Mouse (Mus musculus) MEL (cell line): ENCODE results near the gene Dpf3.

ENCODE experiments used
- CTCF ChIP-seq, 3 experiments: IDR thresholded peaks in 2 of 3; conservative IDR thresholded peaks in 1 of 3; 2 replicates each; pipeline ENCODE4 v1.5.1; 2011 to 2012; ENCODE audit warnings: low read length in 3 of 3, low read depth in 2 of 3, mild to moderate bottlenecking in 2 of 3, improper control_type of control experiment in 1 of 3, inconsistent platforms in 1 of 3, mixed read lengths in 1 of 3, moderate library complexity in 1 of 3; ENCODE audit not compliant: control insufficient read depth in 1 of 3, insufficient read depth in 1 of 3, poor library complexity in 1 of 3, severe bottlenecking in 1 of 3
- E2F4 ChIP-seq: IDR thresholded peaks from 2 replicates; pipeline ENCODE4 v1.6.1; 2011; ENCODE audit warnings: low read depth, low read length, improper control_type of control experiment, borderline replicate concordance
- EP300 ChIP-seq, 2 experiments: IDR thresholded peaks; 2 replicates each; pipeline ENCODE4 v1.6.1; 2011; ENCODE audit warnings: improper control_type of control experiment in 2 of 2, low read length in 2 of 2, low read depth in 1 of 2, mild to moderate bottlenecking in 1 of 2
- MAFK ChIP-seq: IDR thresholded peaks from 2 replicates; pipeline ENCODE4 v1.6.1; 2011; ENCODE audit warnings: low read depth, mild to moderate bottlenecking, low read length, improper control_type of control experiment, borderline replicate concordance
- MAX ChIP-seq: IDR thresholded peaks from 2 replicates; pipeline ENCODE4 v1.6.1; 2011; ENCODE audit warnings: low read length, improper control_type of control experiment
- MAZ ChIP-seq: IDR thresholded peaks from 2 replicates; pipeline ENCODE4 v1.6.1; 2012; ENCODE audit warnings: low read depth, mild to moderate bottlenecking, inconsistent platforms, low read length, improper control_type of control experiment
- POLR2A ChIP-seq, 2 experiments: IDR thresholded peaks; 2 replicates each; pipeline ENCODE4 v1.6.1; 2011 to 2012; ENCODE audit warnings: low read length in 2 of 2, mild to moderate bottlenecking in 2 of 2, control low read depth in 1 of 2, improper control_type of control experiment in 1 of 2, low read depth in 1 of 2, moderate library complexity in 1 of 2; ENCODE audit not compliant: control insufficient read depth in 1 of 2, insufficient read depth in 1 of 2, poor library complexity in 1 of 2
- TAL1 ChIP-seq: IDR thresholded peaks from 2 replicates; pipeline ENCODE4 v1.6.1; 2012; ENCODE audit warnings: mild to moderate bottlenecking, inconsistent platforms, low read length, moderate library complexity, mixed read lengths
- TCF12 ChIP-seq: IDR thresholded peaks from 2 replicates; pipeline ENCODE4 v1.6.1; 2014; ENCODE audit warnings: low read depth, mild to moderate bottlenecking, inconsistent platforms, low read length, improper control_type of control experiment, moderate library complexity
- UBTF ChIP-seq: IDR thresholded peaks from 2 replicates; pipeline ENCODE4 v1.6.1; 2012; ENCODE audit warnings: low read depth, mild to moderate bottlenecking, inconsistent platforms, low read length, improper control_type of control experiment, moderate library complexity, borderline replicate concordance; ENCODE audit not compliant: insufficient read depth
- ZC3H11A ChIP-seq: IDR thresholded peaks from 2 replicates; pipeline ENCODE4 v1.6.1; 2012; ENCODE audit warnings: low read depth, mild to moderate bottlenecking, inconsistent platforms, low read length, improper control_type of control experiment
- ZKSCAN1 ChIP-seq: IDR thresholded peaks from 2 replicates; pipeline ENCODE4 v1.6.1; 2012; ENCODE audit warnings: low read depth, mild to moderate bottlenecking, inconsistent platforms, low read length, improper control_type of control experiment, moderate library complexity

- TF ChIP-seq TCF12 (no peak), MAX (no peak), EP300 (IDR thresholded peaks at IDR 0.05; ENCODE audit: low read depth in 1 of 2, low read length in 2 of 2) (no peak), CTCF (IDR thresholded peaks at IDR 0.05 in 2 of 3, conservative IDR thresholded peaks at IDR 0.05 in 1 of 3; ENCODE audit: control insufficient read depth in 1 of 3, insufficient read depth in 1 of 3, low read depth in 2 of 3, low read length in 3 of 3, poor library complexity in 1 of 3, severe bottlenecking in 1 of 3) (no peak), ZKSCAN1 (no peak), TAL1 (no peak), POLR2A (IDR thresholded peaks at IDR 0.05; ENCODE audit: control insufficient read depth in 1 of 2, insufficient read depth in 1 of 2, low read depth in 1 of 2, low read length in 2 of 2, poor library complexity in 1 of 2) (no peak), E2F4 (no peak), MAZ (no peak), UBTF (no peak), ZC3H11A (no peak), MAFK (no peak)
Measured at GRCm38 (mm10) chr12:83208841-83209240, 278.7 kb downstream of the Dpf3 start.
